Mouse (Mus musculus) frontal cortex, postnatal 25 days (tissue): ENCODE measurements around the gene Grid2.

Experiments
- DNase-seq, 2 experiments: peaks; one replicate each; pipeline ENCODE4 v3.0.0; 2022; ENCODE audit warnings: low spot score in 2 of 2

Grid2 gene

DNA sequence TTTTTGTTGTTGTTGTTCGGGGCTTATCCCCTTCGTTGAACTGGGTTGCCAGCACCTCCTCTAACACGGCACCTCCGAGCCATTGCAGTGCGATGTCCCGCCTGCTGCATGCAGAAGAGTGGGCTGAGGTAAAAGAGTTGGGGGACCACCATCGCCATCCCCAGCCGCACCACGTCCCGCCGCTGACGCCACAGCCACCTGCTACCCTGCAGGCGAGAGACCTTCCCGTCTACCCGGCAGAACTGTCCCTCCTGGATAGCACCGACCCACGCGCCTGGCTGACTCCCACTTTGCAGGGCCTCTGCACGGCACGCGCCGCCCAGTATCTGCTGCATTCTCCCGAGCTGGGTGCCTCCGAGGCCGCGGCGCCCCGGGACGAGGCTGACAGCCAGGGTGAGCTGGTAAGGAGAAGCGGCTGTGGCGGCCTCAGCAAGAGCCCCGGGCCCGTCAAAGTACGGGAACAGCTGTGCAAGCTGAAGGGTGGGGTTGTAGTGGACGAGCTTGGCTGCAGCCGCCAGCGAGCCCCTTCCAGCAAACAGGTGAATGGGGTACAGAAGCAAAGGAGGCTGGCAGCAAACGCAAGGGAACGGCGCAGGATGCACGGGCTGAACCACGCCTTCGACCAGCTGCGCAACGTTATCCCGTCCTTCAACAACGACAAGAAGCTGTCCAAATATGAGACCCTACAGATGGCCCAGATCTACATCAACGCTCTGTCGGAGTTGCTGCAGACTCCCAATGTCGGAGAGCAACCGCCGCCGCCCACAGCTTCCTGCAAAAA lies 1473.7 kb downstream of the Grid2 start:
- DNase-seq, result peak in 1 of 2 experiments; percentile 6

DNA sequence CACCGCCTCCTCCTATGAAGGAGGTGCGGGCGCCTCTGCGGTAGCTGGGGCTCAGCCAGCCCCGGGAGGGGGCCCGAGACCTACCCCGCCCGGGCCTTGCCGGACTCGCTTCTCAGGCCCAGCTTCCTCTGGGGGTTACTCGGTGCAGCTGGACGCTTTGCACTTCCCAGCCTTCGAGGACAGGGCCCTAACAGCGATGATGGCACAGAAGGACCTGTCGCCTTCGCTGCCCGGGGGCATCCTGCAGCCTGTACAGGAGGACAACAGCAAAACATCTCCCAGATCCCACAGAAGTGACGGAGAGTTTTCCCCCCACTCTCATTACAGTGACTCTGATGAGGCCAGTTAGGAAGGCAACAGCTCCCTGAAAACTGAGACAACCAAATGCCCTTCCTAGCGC lies 1474.4 kb downstream of the Grid2 start:
- DNase-seq, result no peak

DNA sequence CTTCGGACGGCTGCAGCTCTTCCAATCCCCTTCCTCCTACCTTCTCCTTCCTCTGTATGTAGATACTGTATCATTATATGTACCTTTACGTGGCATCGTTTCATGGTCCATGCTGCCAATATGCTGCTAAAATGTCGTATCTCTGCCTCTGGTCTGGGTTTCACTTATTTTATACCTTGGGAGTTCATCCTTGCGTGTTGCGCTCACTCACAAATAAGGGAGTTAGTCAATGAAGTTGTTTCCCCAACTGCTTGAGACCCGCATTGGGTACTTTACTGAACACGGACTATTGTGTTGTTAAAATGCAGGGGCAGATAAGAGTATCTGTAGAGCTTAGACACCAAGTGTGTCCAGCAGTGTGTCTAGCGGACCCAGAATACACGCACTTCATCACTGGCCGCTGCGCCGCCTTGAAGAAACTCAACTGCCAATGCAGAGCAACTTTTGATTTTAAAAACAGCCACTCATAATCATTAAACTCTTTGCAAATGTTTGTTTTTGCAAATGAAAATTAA lies 1474.9 kb downstream of the Grid2 start:
- no peak for DNase-seq

DNA sequence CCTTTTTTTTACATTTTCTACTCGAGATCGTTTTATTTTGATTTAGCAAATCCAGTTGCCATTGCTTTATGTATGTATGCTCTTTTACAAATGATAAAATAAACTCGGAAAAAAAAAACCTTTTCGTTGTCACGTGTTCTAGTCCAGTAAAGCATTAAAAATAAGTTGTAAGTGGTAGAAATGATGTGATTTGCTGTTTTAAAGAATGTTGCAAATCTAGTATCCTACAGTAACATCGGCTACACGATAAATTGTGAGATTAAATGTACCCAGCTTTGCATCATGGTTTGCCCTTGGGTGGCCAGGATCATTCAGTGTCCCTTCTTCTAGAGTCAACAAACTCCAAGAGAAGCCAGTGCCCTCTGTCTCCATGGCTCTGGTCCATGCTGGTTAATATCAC lies 1475.5 kb downstream of the Grid2 start:
- no peak for DNase-seq

DNA sequence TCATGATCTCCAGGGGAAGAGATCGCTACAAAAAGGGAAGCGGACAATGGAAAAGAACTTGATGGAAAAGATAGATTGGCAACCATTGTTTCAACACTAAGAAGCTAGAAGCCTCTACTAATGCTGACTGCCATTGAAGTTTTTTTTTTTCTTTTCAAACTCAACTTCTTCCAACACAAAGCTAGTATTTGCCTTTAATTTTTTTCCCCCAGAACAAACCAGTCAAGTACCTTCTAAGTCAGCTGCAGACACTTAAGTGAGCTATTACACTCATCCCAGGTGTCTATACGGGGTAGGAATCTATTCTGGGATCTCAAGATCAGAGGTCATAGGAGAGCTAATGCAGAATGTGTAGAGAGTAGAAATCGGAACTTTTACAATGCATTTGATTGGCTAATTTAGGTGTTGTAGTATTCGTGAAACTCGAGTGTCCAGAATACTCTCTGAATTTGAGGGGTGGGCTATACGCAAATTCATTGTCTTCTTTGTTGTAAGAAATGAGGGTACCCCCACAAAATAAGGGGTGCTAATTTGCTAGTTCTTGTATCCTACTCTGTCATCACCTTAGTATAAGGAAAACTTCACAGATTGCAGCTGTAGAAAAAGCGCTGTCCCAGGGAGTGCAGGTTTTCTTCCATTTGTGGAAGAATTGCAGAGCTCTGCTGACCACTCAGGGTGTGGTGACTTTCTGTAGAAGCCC lies 1476.1 kb downstream of the Grid2 start:
- no peak for DNase-seq

DNA sequence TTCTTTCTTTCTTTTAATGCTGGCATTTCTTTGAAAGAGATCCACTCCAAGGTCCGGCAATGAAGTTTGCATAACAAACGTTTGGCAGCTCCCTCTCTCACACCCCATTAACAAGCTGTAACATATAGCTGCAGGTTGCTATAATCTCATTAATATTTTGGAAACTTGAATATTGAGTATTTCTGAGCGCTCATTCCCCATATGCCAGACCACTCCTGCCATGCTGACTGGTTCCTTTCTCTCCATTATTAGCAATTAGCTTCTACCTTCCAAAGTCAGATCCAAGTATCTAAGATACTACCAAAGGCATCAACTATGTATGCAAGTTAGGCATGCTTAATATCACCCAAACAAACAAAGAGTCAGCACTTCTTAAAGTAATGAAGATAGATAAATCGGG lies 1477.6 kb downstream of the Grid2 start:
- no peak for DNase-seq

DNA sequence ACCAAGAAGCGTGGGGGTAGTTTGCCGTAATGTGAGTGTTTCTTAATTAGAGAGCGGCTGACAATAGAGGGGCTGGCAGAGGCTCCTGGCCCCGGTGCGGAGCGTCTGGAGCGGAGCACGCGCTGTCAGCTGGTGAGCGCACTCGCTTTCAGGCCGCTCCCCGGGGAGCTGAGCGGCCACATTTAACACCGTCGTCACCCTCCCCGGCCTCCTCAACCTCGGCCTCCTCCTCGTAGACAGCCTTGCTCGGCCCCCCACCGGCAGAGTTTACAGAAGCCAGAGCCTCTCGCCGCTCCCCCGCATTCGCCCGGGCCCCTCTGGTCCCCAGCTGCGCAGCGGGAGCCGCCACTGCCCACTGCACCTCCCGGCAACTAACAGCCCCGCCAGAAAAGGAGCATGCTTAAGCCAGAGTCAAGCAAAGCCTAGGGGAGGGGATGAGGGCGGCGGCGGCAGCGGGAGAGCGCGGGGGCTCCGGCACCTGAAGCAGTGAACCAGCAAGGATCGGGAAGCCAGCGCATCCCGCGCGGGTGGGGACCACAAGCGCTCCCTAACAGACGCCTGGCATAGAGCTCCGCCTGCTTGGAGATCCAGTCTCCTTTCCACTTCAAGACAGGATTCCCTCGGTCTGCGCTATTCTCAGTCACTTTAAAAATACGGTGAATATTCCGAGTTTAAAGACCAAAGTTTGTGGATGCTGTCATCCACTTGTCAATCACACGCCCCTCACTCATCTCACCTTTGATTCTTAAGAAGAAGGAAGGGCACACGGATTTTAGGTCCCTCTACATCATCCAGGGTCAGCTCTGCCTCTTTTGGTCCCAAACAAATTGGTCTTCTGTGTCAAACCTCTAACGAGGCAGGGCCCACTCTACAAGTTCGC lies 1479.0 kb downstream of the Grid2 start:
- DNase-seq, result no peak

DNA sequence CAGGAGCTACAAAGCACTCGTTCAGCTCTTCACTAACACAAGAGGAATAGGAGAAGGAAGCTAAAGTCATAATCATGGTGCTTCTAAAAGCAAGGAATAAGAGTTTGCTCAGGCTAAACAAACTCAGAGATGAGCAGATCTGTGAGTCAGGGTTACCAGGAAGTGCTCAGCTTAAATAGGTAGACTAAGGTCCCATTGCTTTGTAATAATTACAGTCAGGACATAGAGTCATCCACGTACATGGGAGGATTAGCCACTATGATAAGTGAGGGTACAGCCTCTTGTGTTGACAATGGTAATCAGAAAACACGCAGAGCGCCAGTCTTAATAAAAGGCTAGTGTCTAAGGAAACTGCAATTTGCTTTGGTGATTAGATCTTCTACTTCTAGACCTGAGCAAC lies 1480.6 kb downstream of the Grid2 start:
- no peak for DNase-seq

DNA sequence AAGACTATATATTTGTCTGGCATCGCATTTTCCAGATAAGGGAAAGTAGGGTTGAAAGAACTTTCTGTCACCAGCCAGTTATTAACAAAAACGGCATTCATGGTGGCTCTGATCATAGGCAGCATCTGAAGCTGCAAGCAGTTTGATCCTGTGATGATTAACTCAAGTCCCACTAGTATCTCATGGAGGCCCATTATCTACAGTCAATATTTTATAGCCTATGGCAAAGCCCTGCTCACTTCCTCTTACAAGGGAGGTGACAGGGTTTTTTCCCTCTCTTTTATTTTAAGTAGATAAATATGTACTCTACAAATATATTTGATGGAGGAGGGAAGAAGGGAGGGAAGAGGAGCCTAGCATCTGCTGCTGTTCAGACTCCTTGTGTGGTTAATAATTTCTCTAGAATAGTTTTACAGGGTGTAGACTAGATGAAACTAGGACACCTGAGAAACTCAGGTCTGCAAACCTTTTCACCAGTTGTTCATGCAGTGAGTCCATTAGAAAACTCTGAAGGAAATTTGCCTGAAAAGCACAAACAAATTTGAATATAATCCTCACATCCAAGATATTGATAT lies 1487.3 kb downstream of the Grid2 start:
- no peak for DNase-seq
